Mouse (Mus musculus) cerebellum, adult 2 months (tissue): ENCODE measurements around the gene Fpr-rs7.

Experiments
- CTCF ChIP-seq: fragments of 200-500 bp; IDR thresholded peaks from 2 replicates; pipeline ENCODE4 v1.5.1; 2011; ENCODE audit warnings: low read depth, mild to moderate bottlenecking, control low read depth, low read length, moderate library complexity, borderline replicate concordance; ENCODE audit not compliant: insufficient read depth
- POLR2A ChIP-seq: fragments of 200-500 bp; IDR thresholded peaks from 2 replicates; pipeline ENCODE4 v1.6.1; 2011; ENCODE audit warnings: low read length, control low read depth, borderline replicate concordance; ENCODE audit not compliant: insufficient read depth

DNA sequence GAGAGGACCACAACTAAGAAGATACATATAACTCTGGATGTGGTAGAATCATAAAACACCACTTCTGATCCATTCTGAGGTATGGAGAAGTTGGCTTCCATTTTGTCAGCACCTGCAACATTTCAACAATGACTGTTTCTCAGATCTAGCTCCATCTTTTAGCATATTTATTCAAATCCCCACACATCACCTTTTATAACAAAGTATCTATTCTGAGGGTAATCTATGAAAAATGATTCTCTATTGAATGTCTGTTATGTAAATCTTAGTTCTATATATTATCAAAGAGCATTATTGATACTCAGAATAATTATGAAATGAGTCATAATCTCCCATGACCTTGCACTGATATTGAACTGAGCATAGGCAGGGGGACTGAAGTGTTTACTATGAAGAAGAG is at the start of gene Fpr-rs7:
- TF ChIP-seq CTCF (no peak), POLR2A (no peak)
